Comparison of ENCODE assay signal across 8 mouse cellular contexts in the genomic region with DNA sequence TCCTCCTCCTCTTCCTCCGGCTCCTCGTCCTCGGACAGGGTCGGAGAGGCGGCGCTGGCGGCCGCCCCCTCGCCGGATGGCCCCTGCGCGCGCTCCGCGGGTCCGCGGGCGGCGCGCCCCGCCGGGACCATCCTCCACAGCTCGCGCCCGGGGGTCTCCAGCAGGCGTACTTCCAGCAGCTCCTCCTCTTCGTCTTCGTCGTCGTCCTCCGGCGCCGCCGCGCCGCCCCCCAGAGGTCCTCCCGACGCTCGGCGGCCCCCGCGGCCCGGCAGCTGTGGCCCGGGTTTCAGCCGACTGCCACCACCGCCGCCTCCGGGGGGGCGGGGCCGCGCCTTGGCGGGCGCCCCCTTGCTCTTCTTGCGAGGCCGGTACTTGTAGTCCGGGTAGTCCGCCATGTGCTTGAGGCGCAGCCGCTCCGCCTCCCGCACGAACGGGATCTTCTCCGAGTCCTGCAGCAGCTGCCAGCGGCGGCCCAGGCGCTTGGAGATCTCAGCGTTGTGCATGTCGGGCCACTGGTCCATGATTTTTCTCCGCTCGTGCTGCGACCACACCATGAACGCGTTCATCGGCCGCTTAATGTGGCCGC. TPM values are rescaled to one million over a fixed set of nuclear protein-coding genes. Genes with fewer than 3 reads are reported as not detected.
DNase-seq lines count a peak whose midpoint lies in the region; ATAC-seq lines count a peak whose summit lies in the region.

No protein-coding gene starts in this region.

- peaks cover 9% of the 10 kb centered on the region; the same call in 1 of the 2 replicates for H3K36me3 ChIP-seq in hindbrain, embryonic 13.5 days

- H3K27ac ChIP-seq in hindbrain, embryonic 13.5 days = peak overlapping the region; percentile 100

- peak; percentile 93 for DNase-seq in Muller cell, postnatal 12 days (ENCODE audit: inconsistent ontology term)
- peak; percentile 58 for DNase-seq in cerebellum, adult 8-10 months
- peak; percentile 85 to 92 for DNase-seq in frontal cortex, postnatal 10 days (ENCODE audit: low spot score in 2 of 2)
- peak; percentile 86 for DNase-seq in layer of hippocampus, postnatal 36 days
- peak; percentile 75 for DNase-seq in lung, postnatal 14 days
- peak; percentile 78 to 84 for DNase-seq in right cerebral cortex, adult 2 months (ENCODE audit: low spot score in 2 of 2)
- DNase-seq in urinary bladder, postnatal 14 days (ENCODE audit: low spot score) = peak; percentile 80

- no peaks in the 10 kb centered on the region for H3K27me3 ChIP-seq in hindbrain, embryonic 13.5 days

- ATAC-seq in hindbrain, embryonic 13.5 days (ENCODE audit: low FRiP score) = peak; percentile 3; the same call in 1 of the 2 replicates

- H3K9ac ChIP-seq in hindbrain, embryonic 13.5 days = peak overlapping the region; percentile 99

- peak overlapping the region; percentile 97 for H3K4me2 ChIP-seq in hindbrain, embryonic 13.5 days

- H3K4me1 ChIP-seq in hindbrain, embryonic 13.5 days (replicated peaks) = peaks cover 56% of the 10 kb centered on the region

- H3K4me3 ChIP-seq in hindbrain, embryonic 13.5 days = peak overlapping the region; percentile 86

- under 1% methylated on average over 74 of the region's 77 CpGs for WGBS in hindbrain, embryonic 13.5 days

- no peaks in the 10 kb centered on the region for H3K9me3 ChIP-seq in hindbrain, embryonic 13.5 days

RNA-seq across cellular contexts. Expression of gene Sox12, which starts 0.8 kb away (rescaled TPM):
- polyA plus RNA-seq in hindbrain, embryonic 13.5 days (2015; fragmentation: Nextera tagmentation; extraction: Ambion mirVana) = 16.4 and 16.9 TPM in 2 replicates
- 10 to 100 TPM; 15.5 to 15.7 TPM for total RNA-seq in layer of hippocampus, postnatal 36 days (2021)

RNA-seq across cellular contexts. Expression of gene Zcchc3, which starts 17.7 kb away (rescaled TPM):
- polyA plus RNA-seq in hindbrain, embryonic 13.5 days (2015; fragmentation: Nextera tagmentation; extraction: Ambion mirVana) = 20.1 and 21.5 TPM in 2 replicates
- total RNA-seq in layer of hippocampus, postnatal 36 days (2021) = 10 to 100 TPM in 1 of 2 experiments, 1 to 10 TPM in 1; 9.3 to 10.0 TPM

RNA-seq across cellular contexts. Expression of gene 6820408C15Rik, which starts 18.3 kb away (rescaled TPM):
- 1.9 and 3.9 TPM in 2 replicates for polyA plus RNA-seq in hindbrain, embryonic 13.5 days (2015; fragmentation: Nextera tagmentation; extraction: Ambion mirVana)
- 1 to 10 TPM; 2.5 to 2.6 TPM for total RNA-seq in layer of hippocampus, postnatal 36 days (2021)

RNA-seq across cellular contexts. Expression of gene Nrsn2, which starts 20.7 kb away (rescaled TPM):
- 28.1 and 34.2 TPM in 2 replicates for polyA plus RNA-seq in hindbrain, embryonic 13.5 days (2015; fragmentation: Nextera tagmentation; extraction: Ambion mirVana)
- total RNA-seq in layer of hippocampus, postnatal 36 days (2021) = 10 to 100 TPM; 67.2 to 85.4 TPM

RNA-seq across cellular contexts. Expression of gene Trib3, which starts 53.3 kb away (rescaled TPM):
- 0.97 and 1.5 TPM in 2 replicates for polyA plus RNA-seq in hindbrain, embryonic 13.5 days (2015; fragmentation: Nextera tagmentation; extraction: Ambion mirVana)
- total RNA-seq in layer of hippocampus, postnatal 36 days (2021) = under 1 TPM; 0.37 to 0.73 TPM

Comparison
In these comparisons a context has a peak if more than half of its experiments do, and no peak if none do; other contexts are left out.
1. Peak in every context shown above with its lines: DNase-seq, ATAC-seq, H3K4me3 ChIP-seq and H3K27ac ChIP-seq.